Mouse (Mus musculus): Measurements from ENCODE around the gene Rtn4r.

The Rtn4r gene

GRCm38 (mm10) chr16:18125131-18125530, 2.3 kb upstream of the Rtn4r start:
- DNase-seq: peak in 1 of 2 experiments; percentile 20

GRCm38 (mm10) chr16:18126211-18126610, 1.2 kb upstream of the Rtn4r start:
- DNase-seq: no peak

GRCm38 (mm10) chr16:18127871-18128563, 575 bp downstream of the Rtn4r start:
- peak; percentile 47 to 54 for DNase-seq

GRCm38 (mm10) chr16:18128564-18128935, 1.1 kb downstream of the Rtn4r start:
- DNase-seq: no peak

GRCm38 (mm10) chr16:18129413-18129812, 2.0 kb downstream of the Rtn4r start:
- peak in 1 of 2 experiments; percentile 33 for DNase-seq

GRCm38 (mm10) chr16:18130288-18130687, 2.8 kb downstream of the Rtn4r start:
- DNase-seq: peak in 1 of 2 experiments; percentile 26

GRCm38 (mm10) chr16:18130705-18131104, 3.3 kb downstream of the Rtn4r start:
- DNase-seq: peak in 1 of 2 experiments; percentile 35

GRCm38 (mm10) chr16:18131245-18131939, 4.0 kb downstream of the Rtn4r start:
- peak in 1 of 2 experiments; percentile 45 for DNase-seq

GRCm38 (mm10) chr16:18132026-18132425, 4.6 kb downstream of the Rtn4r start:
- no peak for DNase-seq

GRCm38 (mm10) chr16:18132575-18132974, 5.1 kb downstream of the Rtn4r start:
- no peak for DNase-seq

- DNase-seq: peak in 1 of 2 experiments; percentile 23
Measured at GRCm38 (mm10) chr16:18133133-18133920, 5.9 kb downstream of the Rtn4r start.

GRCm38 (mm10) chr16:18135196-18135595, 7.8 kb downstream of the Rtn4r start:
- peak; percentile 84 to 85 for DNase-seq

- peak; percentile 64 to 66 for DNase-seq
Measured at GRCm38 (mm10) chr16:18136015-18136414, 8.6 kb downstream of the Rtn4r start.

GRCm38 (mm10) chr16:18144201-18144600, 16.8 kb downstream of the Rtn4r start:
- peak; percentile 67 to 75 for DNase-seq

GRCm38 (mm10) chr16:18145341-18145867, 18.0 kb downstream of the Rtn4r start:
- DNase-seq: no peak

GRCm38 (mm10) chr16:18148208-18148876, 20.9 kb downstream of the Rtn4r start:
- no peak for DNase-seq

GRCm38 (mm10) chr16:18149205-18149604, 21.8 kb downstream of the Rtn4r start:
- no peak for DNase-seq

GRCm38 (mm10) chr16:18152189-18152588, 24.7 kb downstream of the Rtn4r start:
- DNase-seq: no peak

GRCm38 (mm10) chr16:18152769-18153445, 25.5 kb downstream of the Rtn4r start:
- DNase-seq: peak in 1 of 2 experiments; percentile 39

- peak; percentile 73 to 76 for DNase-seq
Measured at GRCm38 (mm10) chr16:18154521-18155171, 27.2 kb downstream of the Rtn4r start.
